Mouse (Mus musculus): ENCODE results near the gene 6030445D17Rik.

The 6030445D17Rik gene

DNA sequence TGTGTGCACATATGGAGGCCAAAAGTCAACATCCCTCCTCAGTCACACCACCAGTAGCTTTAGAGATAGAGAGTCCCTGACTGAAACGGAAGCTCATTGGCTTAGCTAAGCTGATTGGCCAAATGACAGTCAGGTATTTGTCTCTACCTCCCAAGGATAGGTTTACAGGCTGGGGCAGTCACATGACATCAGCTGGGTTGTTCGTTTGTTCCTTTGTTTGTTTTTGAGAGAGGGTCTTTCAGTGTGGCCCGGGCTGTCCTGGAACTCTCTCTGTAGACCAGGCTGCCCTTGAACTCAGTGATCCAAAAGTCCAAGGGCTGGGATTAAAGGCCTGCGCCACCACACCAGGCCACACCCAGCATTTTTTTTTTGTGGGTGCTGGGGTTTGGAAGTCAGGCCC, 844 bp upstream of the 6030445D17Rik start:
- no peak for DNase-seq

DNA sequence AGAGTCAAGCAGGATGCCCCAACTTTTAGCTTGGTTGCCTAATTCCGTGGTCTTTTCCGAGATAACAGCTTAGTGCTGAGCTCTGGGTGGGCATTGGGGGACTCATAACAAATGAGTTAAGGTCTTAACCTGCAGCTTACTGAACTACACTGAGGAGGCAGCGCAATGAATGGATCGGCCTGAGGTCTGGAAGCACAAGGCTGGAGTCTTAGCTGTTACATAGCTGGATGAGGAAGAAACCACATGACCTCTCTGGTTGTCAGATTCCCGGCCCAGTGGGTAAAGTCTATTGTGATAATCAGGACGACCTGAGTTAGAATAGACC, 327 bp upstream of the 6030445D17Rik start:
- no peak for DNase-seq

DNA sequence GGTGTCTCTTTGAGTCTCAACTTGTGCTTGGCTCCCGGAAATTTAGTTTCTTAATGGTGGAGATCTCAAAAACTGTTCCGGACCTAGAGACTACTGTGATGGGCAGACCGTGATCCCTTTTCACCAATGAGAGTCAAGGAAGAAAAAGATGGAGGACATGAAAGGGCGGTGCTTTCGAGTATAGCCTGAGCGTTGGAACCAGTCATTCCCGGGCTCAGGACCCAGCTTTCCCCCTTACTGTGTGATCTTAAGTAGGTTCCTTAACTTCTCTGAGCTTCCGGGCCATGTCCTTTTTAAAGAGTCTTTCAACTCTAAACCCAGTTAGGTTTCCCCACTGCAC, 759 bp downstream of the 6030445D17Rik start:
- peak in 1 of 2 experiments; percentile 38 for DNase-seq

DNA sequence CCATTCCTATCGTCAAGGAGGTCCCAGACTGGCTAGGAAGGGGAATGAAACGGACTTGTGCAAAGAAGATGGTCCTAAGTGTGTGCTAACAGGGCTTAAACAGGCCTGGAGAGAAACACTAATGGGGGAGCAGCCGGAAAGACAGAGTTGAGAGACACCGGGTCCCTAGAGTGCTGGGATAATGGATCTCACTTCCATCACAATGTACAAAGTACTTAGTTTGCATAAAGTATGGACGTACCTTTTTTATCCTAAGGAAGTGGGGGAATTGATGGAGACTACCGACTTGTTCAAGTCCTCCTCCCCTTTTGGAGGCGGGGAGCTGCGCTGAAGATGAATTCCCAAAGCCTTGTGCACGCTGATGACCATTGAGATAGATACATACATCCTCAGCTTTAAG, 1.4 kb downstream of the 6030445D17Rik start:
- DNase-seq, result no peak

DNA sequence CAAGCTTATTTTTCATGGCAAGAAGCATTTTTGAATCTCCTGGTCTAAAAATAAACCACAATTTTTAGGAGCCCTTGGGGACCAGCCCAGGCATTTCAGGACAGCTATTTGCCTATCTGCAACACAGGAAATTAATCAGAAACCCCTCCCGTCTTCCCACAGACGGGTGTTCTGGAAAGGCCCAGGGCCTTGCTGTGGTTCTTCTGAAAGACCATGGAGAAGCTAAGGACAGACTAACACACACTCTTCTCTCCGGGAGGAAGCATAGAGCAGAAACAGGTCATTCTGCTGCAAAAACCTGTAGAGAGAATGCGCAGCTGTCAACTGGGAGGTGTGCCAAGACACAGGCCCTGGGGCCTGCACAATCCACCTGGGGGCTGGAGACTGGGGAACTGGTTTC, 4.2 kb downstream of the 6030445D17Rik start:
- DNase-seq, result no peak

DNA sequence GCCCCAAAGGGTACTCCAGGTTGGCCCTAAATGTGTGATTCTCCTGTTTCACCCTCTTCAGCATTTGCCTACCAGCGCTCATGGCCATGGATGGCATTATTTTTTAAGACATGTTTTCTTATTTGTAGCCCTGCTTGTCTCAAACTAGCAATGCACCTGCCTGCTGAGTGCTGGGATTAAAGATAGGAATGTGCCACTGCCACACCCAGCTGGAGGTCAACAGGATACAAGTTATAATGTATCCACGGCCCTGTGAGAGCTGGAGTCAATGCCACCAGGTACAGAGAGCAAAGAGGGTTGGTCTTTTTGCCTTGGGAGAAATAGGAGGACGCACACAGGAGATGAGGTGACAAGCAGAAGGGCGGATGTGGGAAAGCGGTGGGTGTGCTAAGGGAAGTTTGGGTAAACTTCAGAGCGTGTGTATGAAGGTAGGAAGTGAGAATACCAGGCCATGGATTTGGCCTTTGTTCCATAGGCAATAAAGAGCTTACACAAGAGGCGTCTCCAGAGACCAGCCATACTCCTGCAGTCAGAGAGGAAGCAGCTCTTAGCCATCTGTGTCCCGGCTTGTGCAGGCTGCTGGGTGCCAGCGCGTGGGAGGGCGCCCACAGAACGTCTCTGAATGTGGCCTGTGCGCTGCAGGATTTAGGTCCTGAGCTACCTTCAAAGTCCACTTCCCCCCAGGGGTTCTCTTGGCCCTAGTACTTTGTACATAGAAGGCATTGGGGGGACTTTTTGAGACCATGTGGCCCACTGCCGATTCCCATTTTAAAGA, 6.7 kb downstream of the 6030445D17Rik start:
- peak; percentile 42 to 53 for DNase-seq

DNA sequence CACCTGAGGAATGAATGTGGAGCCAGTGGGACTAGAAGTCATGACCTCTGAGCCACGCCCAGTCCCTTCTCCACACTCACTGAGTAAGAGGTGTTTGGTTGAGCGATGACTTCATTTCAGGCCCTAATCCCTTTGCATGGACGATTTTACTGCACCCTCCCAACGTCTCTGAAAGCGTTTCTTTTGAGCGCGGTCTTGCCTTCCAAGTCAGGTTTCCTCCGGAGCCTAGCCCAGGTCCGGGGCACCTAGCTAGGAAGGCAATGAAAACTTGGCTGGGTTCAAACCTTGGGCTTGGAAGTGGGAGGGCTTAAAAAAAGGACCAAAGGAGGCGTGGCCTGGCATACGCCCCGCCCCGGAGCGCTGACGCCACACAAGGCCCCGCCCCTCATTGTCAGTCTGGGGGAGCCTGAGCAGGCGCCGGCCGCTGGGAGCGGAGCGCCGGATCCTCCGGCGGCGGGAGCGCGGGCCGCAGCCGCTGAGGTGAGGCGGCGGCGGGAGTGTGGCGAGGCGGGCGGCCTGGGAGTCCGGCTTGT, 7.4 kb downstream of the 6030445D17Rik start, which contains the start of gene Luzp1:
Luzp1 (plus strand) TSS at position 391 of the 533 bp plus-strand sequence.
- DNase-seq, result peak; percentile 94 to 95

DNA sequence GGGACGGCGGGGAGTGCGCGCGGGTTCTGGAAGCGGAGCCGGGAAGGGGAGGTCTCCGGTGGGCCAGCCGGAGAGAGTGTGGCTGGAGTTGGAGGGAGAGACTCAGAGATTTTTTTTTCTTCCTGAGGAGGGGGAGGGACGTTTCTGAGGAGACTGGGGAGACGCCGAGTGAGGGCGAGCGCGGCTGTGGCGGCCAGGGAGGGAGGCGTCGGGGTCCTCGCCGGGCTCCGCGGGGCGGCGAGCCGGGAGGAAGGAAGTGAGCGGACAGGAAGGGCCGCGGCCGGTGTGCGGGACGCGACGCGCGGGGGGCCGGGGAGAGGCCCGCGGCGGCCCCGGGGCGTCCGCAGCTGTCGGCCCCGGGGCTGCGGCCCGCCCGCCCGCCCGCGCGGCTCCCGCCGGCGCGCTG, 7.9 kb downstream of the 6030445D17Rik start:
- peak in 1 of 2 experiments; percentile 81 for DNase-seq

DNA sequence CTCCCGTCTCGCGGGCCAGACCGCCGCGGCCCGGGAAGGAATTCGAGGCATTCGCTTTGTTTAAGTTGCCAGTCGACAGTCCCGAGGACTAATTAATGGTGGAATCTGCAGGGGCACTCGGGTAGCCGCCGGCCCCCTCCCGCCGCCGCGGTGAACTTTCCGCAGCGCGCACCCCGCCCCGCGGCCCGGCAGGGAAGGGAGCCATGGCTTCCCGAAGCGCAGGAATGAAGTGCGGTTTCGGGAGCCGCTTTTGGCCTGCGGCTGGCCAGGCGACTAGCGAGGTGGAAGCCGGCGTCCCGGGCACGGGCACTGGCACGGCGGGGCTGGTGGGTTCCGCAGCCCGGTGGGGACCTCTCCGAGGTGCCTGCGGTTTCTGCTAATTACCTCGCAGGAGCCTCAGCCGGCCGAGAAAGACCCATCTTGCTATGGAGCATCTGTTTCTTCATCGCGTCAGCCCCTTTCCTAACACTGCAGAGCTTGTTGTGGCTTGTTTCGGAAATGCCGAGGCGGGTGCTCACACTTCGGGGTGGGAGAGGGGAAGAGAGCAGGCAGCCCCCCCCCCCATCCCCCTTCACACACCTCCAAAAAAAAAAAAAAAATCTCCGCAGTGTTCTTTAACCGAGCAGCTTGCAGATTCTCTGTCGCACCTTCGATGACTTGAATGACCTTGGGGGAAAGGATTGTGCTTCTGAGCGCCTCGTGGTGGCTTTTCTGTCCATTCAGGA, 8.5 kb downstream of the 6030445D17Rik start:
- peak; percentile 64 to 70 for DNase-seq

DNA sequence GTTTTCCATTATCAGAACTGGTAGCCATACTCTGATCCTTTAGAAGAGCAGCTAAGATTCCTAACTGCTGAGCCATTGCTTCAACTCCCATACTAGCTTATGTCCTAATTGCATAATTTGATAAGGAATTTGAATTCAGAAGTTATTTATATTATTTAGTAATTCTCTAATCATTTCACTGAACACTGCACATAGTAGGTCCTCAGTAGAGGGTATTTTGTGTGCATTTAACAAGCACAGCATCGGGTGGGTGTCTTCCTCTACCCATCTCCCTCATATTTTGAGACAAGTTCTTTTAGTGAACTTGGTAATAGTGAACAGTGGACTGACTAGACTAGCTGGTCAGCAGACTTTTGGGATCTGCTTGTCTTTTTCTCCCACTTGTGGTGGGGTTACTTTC, 14.6 kb downstream of the 6030445D17Rik start:
- no peak for DNase-seq

DNA sequence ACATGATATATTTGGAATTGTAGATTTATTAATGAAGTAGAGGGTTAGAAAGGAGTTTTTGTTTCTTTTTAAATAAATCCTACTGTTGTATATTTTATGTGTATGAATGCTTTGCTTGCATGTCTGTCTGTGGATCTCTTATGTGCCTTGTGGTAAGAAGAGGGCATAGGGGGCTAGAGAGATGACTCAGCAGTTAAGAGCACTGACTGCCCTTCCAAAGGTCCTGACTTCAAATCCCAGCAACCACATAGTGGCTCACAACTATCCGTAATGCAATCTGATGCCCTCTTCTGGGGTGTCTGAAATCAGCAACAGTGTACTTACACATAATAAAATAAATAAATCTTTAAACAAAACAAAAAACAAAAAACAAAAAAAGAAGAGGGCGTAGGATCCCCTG, 24.5 kb downstream of the 6030445D17Rik start:
- DNase-seq, result no peak

DNA sequence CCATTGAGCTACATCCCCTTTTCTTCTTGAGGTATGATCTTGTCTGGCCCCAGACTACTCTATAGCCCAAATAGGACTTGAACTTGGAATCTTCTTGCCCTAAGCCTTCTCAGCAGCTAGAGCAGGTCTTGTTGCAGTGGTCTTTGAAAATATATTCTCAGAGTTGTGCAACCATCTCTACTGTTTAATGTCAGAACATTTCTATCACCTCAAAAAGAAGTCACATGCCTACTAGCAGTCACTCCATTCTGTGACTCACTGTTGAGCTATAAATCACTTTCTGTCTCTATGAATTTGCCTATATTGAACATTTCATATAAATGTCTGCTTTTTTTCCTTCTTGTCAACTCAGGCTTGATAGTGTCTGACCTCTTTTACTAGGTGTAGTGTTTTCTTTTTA, 33.9 kb downstream of the 6030445D17Rik start:
- no peak for DNase-seq

DNA sequence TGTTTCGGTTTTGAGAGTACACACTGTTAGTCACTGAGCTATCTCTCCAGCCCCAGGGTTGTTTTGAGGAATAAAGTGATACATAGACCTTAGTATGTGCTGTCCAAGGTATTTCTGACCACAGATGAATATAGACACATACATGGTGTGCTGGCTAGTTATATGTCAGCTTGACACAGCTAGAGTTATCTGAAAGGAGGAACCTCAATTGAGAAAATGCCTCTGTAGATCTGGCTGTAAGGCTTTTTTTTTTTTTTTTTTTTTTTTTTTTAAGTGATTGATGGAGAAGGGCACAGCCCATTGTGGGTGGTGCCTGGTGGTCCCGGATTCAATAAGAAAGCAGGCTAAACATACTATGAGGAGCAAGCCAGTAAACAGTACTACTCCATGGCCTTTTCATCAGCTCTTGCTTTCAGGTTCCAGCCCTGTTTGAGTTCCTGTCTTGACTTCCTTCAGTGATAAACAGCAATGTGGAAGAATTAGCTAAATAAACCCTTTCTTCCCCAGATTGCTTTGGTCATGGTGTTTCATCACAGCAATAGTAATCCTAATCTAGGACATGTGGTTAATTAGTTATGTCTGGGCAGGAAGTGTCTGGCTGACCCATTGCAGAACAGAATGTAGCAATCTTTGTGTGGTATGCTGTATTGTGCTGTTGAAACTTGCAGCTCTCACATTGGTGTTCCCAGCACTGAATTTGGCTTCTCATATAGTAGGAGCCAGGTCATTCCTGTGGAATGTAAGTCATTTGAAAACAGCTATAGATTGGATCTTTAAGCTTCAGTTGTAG, 43.6 kb downstream of the 6030445D17Rik start:
- peak in 1 of 2 experiments; percentile 21 for DNase-seq

DNA sequence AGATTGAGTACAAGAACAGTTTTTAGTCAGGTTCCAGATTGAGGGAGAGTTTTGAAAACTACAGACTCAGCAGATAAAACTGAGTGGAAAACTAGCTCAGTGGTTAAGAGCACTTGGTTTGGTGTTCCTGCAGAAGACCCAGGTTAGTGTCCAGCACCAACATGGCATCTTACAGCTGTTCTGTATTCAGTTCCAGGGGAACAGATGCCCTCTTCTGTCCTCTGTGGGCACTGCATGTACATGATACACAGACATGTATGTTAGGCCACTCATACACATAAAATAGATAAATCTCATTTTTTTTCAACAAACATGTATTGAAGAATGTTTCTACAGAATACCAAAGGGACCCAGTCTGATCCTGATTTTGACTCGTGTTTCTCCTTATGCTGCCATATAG, 47.8 kb downstream of the 6030445D17Rik start:
- peak in 1 of 2 experiments; percentile 46 for DNase-seq

DNA sequence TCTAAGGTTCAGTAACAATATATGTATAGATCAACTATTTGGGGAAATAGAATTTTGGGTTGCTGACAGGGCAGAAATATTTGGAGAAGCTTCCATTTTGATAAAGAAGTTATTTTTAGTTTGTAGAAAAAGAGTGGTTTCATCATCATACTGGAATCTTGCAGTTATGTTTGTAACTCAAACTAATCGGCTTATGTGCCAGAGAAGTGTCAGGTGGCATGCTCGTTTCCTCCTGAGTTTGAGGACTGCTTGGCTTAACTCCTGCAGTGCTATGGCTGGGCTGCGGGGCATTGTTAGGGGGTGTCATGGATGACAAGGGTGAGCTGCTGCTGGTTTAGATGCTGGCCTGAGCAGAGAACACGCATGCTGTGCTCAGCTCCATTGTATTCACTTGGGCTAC, 49.7 kb downstream of the 6030445D17Rik start:
- DNase-seq, result no peak

DNA sequence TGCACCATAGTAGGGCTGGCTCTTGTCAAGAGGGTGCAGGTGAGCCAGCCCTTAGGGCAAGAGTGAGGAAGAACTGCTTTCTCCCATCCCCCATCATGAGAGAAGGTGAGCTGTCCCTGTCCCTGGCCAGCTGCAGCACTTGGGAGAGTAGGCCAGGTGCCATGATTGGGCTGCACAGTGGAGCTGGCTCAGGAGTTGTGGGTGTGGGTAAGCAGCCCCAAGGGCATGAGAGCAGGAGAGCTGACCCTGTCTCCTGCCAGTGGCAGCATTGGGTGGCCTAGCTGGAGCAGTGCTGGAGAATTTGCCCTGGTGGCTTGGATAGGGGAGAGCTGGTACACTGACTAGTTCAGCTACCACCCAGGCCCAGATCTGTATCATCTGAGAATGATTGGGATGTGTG, 50.9 kb downstream of the 6030445D17Rik start:
- DNase-seq, result peak in 1 of 2 experiments; percentile 26
